26 mouse cellular contexts compared by ENCODE assay signal in genomic region chr9:41360356-41360755, GRCm38 (mm10).
DNase-seq lines count a peak whose midpoint lies in the region; ATAC-seq and TF ChIP-seq lines count a peak whose summit lies in the region.
"Had no signal": no experiment of that assay in that cellular context is flagged by ENCODE, and none has a peak within 500 bp of the region (broad histone marks: within the 10 kb centered on the region; RNA-seq: fewer than 3 reads in every experiment).

No protein-coding gene starts in this region.

- no peak overlapping the region for H3K9ac ChIP-seq in forebrain, embryonic 14.5 days (ENCODE audit: low read length)
- H3K9ac ChIP-seq in forebrain, postnatal 0 days, result no peak overlapping the region
- H3K9ac ChIP-seq in lung, postnatal 0 days (replicated peaks; ENCODE audit: low read depth), result no peak overlapping the region
- no peak overlapping the region for H3K9ac ChIP-seq in neural tube, embryonic 13.5 days
- H3K9ac ChIP-seq in hindbrain, embryonic 15.5 days, result no peak overlapping the region
- no peak overlapping the region for H3K9ac ChIP-seq in intestine, embryonic 15.5 days
- H3K9ac ChIP-seq: embryonic facial prominence, embryonic 12.5 days; liver, embryonic 14.5 days; lung, embryonic 15.5 days; midbrain, embryonic 12.5 days; neural tube, embryonic 15.5 days had no signal

- H3K4me1 ChIP-seq in forebrain, embryonic 14.5 days (ENCODE audit: control insufficient read depth, insufficient read depth, low read length), result peaks cover 7% of the 10 kb centered on the region; the same call in 1 of the 2 replicates
- 0 out of 2 replicates have a peak, but pooled peaks cover 4% of the 10 kb centered on the region for H3K4me1 ChIP-seq in forebrain, postnatal 0 days (ENCODE audit: insufficient read depth)
- H3K4me1 ChIP-seq in lung, postnatal 0 days (ENCODE audit: insufficient read depth, low read depth, low read length), result no peaks in the 10 kb centered on the region
- peaks cover 22% of the 10 kb centered on the region for H3K4me1 ChIP-seq in neural tube, embryonic 13.5 days (replicated peaks)
- H3K4me1 ChIP-seq in hindbrain, embryonic 15.5 days (replicated peaks), result peaks cover 8% of the 10 kb centered on the region
- H3K4me1 ChIP-seq in intestine, embryonic 15.5 days (replicated peaks), result no peaks in the 10 kb centered on the region
- H3K4me1 ChIP-seq: lung, embryonic 15.5 days had no signal

- H3K27me3 ChIP-seq in forebrain, embryonic 14.5 days (replicated peaks; ENCODE audit: control insufficient read depth, insufficient read depth, low read length), result no peaks in the 10 kb centered on the region
- H3K27me3 ChIP-seq in forebrain, postnatal 0 days (ENCODE audit: insufficient read depth, low read length), result no peaks in the 10 kb centered on the region
- no peaks in the 10 kb centered on the region for H3K27me3 ChIP-seq in lung, postnatal 0 days (replicated peaks; ENCODE audit: insufficient read depth, low read length)
- no peaks in the 10 kb centered on the region for H3K27me3 ChIP-seq in neural tube, embryonic 13.5 days
- H3K27me3 ChIP-seq in hindbrain, embryonic 15.5 days, result no peaks in the 10 kb centered on the region
- H3K27me3 ChIP-seq in intestine, embryonic 15.5 days (replicated peaks), result no peaks in the 10 kb centered on the region
- H3K27me3 ChIP-seq: embryonic facial prominence, embryonic 12.5 days; lung, embryonic 15.5 days; midbrain, embryonic 12.5 days; neural tube, embryonic 15.5 days had no signal

- H3K9me3 ChIP-seq in forebrain, embryonic 14.5 days (replicated peaks; ENCODE audit: control insufficient read depth, low read length), result no peaks in the 10 kb centered on the region
- H3K9me3 ChIP-seq in forebrain, postnatal 0 days (ENCODE audit: low read length), result no peaks in the 10 kb centered on the region
- no peaks in the 10 kb centered on the region for H3K9me3 ChIP-seq in lung, postnatal 0 days (ENCODE audit: low read length)
- H3K9me3 ChIP-seq in neural tube, embryonic 13.5 days, result no peaks in the 10 kb centered on the region
- H3K9me3 ChIP-seq in hindbrain, embryonic 15.5 days, result no peaks in the 10 kb centered on the region
- H3K9me3 ChIP-seq in intestine, embryonic 15.5 days, result no peaks in the 10 kb centered on the region
- H3K9me3 ChIP-seq: embryonic facial prominence, embryonic 12.5 days; forebrain, embryonic 10.5 days; lung, embryonic 15.5 days; midbrain, embryonic 12.5 days; neural tube, embryonic 15.5 days had no signal

- ATAC-seq in forebrain, embryonic 14.5 days, result no peak
- no peak for ATAC-seq in forebrain, postnatal 0 days
- no peak for ATAC-seq in lung, postnatal 0 days
- no peak for ATAC-seq in neural tube, embryonic 13.5 days (ENCODE audit: low read depth)
- no peak for ATAC-seq in hindbrain, embryonic 15.5 days (ENCODE audit: low FRiP score, low read depth)
- no peak for ATAC-seq in intestine, embryonic 15.5 days
- ATAC-seq: forebrain, embryonic 16.5 days; intestine, postnatal 0 days had no signal

- TF ChIP-seq EP300 in lung, postnatal 0 days (IDR thresholded peaks at IDR 0.05), result no peak

- DNase-seq in forebrain, embryonic 14.5 days (ENCODE audit: low spot score), result peak; percentile 11
- no peak for DNase-seq in forebrain, postnatal 0 days
- DNase-seq in lung, postnatal 0 days (ENCODE audit: low spot score), result peak; percentile 26
- DNase-seq in lung, postnatal 4 days, result no peak
- DNase-seq in neural tube, embryonic 10.5 days (ENCODE audit: extremely low spot score, low spot score), result no peak
- DNase-seq: adrenal gland, postnatal 25 days; cerebellum, adult 8-10 months; cerebellum, postnatal 36 days; gastrocnemius, postnatal 10 days; heart, postnatal 14 days; kidney, adult 9 months; kidney, postnatal 10 days; liver; thymus, adult 2 months; thymus, postnatal 36 days had no signal

- TF ChIP-seq CTCF in forebrain, postnatal 0 days (IDR thresholded peaks at IDR 0.05; ENCODE audit: low read depth), result no peak
- no peak for TF ChIP-seq CTCF in lung, postnatal 0 days (IDR thresholded peaks at IDR 0.05)

- 76% methylated on average over 5 of the region's 5 CpGs for WGBS in forebrain, embryonic 14.5 days
- WGBS in forebrain, postnatal 0 days, result 64% methylated on average over 5 of the region's 5 CpGs
- 63% methylated on average over 5 of the region's 5 CpGs for WGBS in lung, postnatal 0 days
- WGBS in neural tube, embryonic 13.5 days, result 72% methylated on average over 5 of the region's 5 CpGs
- 47% methylated on average over 5 of the region's 5 CpGs for WGBS in hindbrain, embryonic 15.5 days
- WGBS in intestine, embryonic 15.5 days, result 73% methylated on average over 5 of the region's 5 CpGs

- H3K36me3 ChIP-seq in forebrain, embryonic 14.5 days (ENCODE audit: control insufficient read depth, insufficient read depth, low read length), result no peaks in the 10 kb centered on the region
- no peaks in the 10 kb centered on the region for H3K36me3 ChIP-seq in forebrain, postnatal 0 days (ENCODE audit: insufficient read depth)
- H3K36me3 ChIP-seq in lung, postnatal 0 days (ENCODE audit: insufficient read depth, low read length), result no peaks in the 10 kb centered on the region
- no peaks in the 10 kb centered on the region for H3K36me3 ChIP-seq in neural tube, embryonic 13.5 days
- H3K36me3 ChIP-seq in hindbrain, embryonic 15.5 days, result no peaks in the 10 kb centered on the region
- H3K36me3 ChIP-seq in intestine, embryonic 15.5 days, result no peaks in the 10 kb centered on the region
- H3K36me3 ChIP-seq: embryonic facial prominence, embryonic 12.5 days; forebrain, embryonic 10.5 days; lung, embryonic 15.5 days; midbrain, embryonic 12.5 days; neural tube, embryonic 15.5 days had no signal

- H3K4me2 ChIP-seq in forebrain, embryonic 14.5 days (ENCODE audit: low read length), result no peak overlapping the region
- no peak overlapping the region for H3K4me2 ChIP-seq in forebrain, postnatal 0 days (ENCODE audit: low read depth)
- no peak overlapping the region for H3K4me2 ChIP-seq in lung, postnatal 0 days (replicated peaks; ENCODE audit: low read depth, low read length)
- H3K4me2 ChIP-seq in neural tube, embryonic 13.5 days, result no peak overlapping the region
- no peak overlapping the region for H3K4me2 ChIP-seq in hindbrain, embryonic 15.5 days
- no peak overlapping the region for H3K4me2 ChIP-seq in intestine, embryonic 15.5 days (replicated peaks)
- H3K4me2 ChIP-seq: embryonic facial prominence, embryonic 12.5 days; lung, embryonic 15.5 days; midbrain, embryonic 12.5 days; neural tube, embryonic 15.5 days had no signal

- no peak overlapping the region for H3K4me3 ChIP-seq in forebrain, embryonic 14.5 days (ENCODE audit: low read depth, low read length)
- H3K4me3 ChIP-seq in forebrain, postnatal 0 days (ENCODE audit: low read depth, low read length), result no peak overlapping the region
- no peak overlapping the region for H3K4me3 ChIP-seq in lung, postnatal 0 days (ENCODE audit: low read depth, low read length)
- no peak overlapping the region for H3K4me3 ChIP-seq in neural tube, embryonic 13.5 days
- H3K4me3 ChIP-seq in hindbrain, embryonic 15.5 days, result no peak overlapping the region
- no peak overlapping the region for H3K4me3 ChIP-seq in intestine, embryonic 15.5 days (replicated peaks)
- H3K4me3 ChIP-seq: embryonic facial prominence, embryonic 12.5 days; forebrain, embryonic 10.5 days; lung, embryonic 15.5 days; midbrain, embryonic 12.5 days; neural tube, embryonic 15.5 days had no signal

- H3K27ac ChIP-seq in forebrain, embryonic 14.5 days (ENCODE audit: low read depth, low read length), result no peak overlapping the region
- no peak overlapping the region for H3K27ac ChIP-seq in forebrain, postnatal 0 days (ENCODE audit: low read depth, low read length)
- H3K27ac ChIP-seq in lung, postnatal 0 days (ENCODE audit: low read length), result no peak overlapping the region
- 0 out of 2 replicates have a peak overlapping the region, but pooled peaks have one; percentile 20 for H3K27ac ChIP-seq in neural tube, embryonic 13.5 days (replicated peaks)
- 0 out of 2 replicates have a peak overlapping the region, but pooled peaks have one; percentile 39 for H3K27ac ChIP-seq in hindbrain, embryonic 15.5 days (replicated peaks)
- no peak overlapping the region for H3K27ac ChIP-seq in intestine, embryonic 15.5 days
- H3K27ac ChIP-seq: embryonic facial prominence, embryonic 12.5 days; forebrain, embryonic 10.5 days; liver, embryonic 14.5 days; lung, embryonic 15.5 days; midbrain, embryonic 12.5 days; neural tube, embryonic 15.5 days had no signal

Comparison
In these comparisons a context has a peak if more than half of its experiments do, and no peak if none do; other contexts are left out.
1. DNase-seq: peak in forebrain, embryonic 14.5 days (single experiment) and lung, postnatal 0 days (single experiment); none in forebrain, postnatal 0 days (single experiment), lung, postnatal 4 days (0 of 2) and neural tube, embryonic 10.5 days (single experiment).
2. H3K27ac ChIP-seq: peak in neural tube, embryonic 13.5 days (single experiment) and hindbrain, embryonic 15.5 days (single experiment); none in forebrain, embryonic 14.5 days (single experiment), forebrain, postnatal 0 days (single experiment), lung, postnatal 0 days (single experiment) and intestine, embryonic 15.5 days (single experiment).